Mouse (Mus musculus) gastrocnemius, adult 18-20 months (tissue): ENCODE data around the gene Mrpl34. TPM values are rescaled to one million over a fixed set of nuclear protein-coding genes. Genes with fewer than 3 reads are reported as not detected.

Experiments used
- DNase-seq: peaks from one replicate; pipeline ENCODE4 v3.0.0; 2021; ENCODE audit warnings: low spot score
- total RNA-seq, 2 experiments: library from RNA; stranded (reverse); gene quantifications; 2 replicates each; pipeline ENCODE4 v1.2.3; 2021

Gene Mrpl34
- total RNA-seq, 2 experiments from 2014 or later = 65.5 to 71.4 TPM

DNA sequence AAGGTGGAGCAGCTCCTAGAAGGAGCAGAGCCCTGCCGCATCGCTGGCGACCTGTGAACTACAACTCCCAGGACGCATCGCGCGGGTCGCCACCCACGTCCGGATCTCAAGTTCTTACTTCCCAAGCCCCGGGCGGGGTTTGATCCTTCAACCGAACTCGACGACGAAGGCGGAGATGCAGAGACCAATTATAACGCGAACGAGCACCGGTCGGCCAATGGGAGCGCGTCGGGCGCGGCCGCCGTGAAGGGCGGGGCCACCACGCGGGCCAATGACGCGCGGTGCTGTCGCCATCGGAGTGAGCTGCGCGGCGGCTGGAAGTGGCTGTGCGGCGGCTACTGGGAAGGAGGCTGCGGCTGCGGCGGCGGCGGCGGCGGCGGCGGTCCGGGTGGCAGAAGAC is 4.2 kb downstream of the Mrpl34 start, which contains the start of gene Dda1:
Gene Dda1, plus strand, starts transcription at position 284 of the 400 bp plus-strand sequence.
- peak; percentile 98 for DNase-seq

DNA sequence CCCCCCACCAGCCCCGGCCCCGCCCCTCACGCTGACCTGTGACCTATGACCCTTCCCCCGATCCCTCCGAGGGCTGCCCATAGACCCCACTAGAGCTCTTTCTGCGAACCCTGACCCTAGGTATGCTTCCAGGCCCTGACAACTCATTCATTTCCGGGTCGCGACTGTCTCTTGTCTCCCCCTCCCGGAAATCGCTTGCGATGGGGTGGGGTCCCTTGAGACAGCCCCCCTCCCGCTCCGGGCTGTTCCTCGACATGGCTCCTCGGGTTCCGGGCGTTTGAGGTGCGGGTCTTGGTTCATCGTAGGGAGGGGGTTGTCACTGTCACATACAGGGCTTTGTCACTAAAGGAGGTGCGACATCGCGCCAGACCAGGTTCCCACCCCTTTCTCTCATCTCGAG is 4.7 kb downstream of the Mrpl34 start:
- DNase-seq = peak; percentile 51

DNA sequence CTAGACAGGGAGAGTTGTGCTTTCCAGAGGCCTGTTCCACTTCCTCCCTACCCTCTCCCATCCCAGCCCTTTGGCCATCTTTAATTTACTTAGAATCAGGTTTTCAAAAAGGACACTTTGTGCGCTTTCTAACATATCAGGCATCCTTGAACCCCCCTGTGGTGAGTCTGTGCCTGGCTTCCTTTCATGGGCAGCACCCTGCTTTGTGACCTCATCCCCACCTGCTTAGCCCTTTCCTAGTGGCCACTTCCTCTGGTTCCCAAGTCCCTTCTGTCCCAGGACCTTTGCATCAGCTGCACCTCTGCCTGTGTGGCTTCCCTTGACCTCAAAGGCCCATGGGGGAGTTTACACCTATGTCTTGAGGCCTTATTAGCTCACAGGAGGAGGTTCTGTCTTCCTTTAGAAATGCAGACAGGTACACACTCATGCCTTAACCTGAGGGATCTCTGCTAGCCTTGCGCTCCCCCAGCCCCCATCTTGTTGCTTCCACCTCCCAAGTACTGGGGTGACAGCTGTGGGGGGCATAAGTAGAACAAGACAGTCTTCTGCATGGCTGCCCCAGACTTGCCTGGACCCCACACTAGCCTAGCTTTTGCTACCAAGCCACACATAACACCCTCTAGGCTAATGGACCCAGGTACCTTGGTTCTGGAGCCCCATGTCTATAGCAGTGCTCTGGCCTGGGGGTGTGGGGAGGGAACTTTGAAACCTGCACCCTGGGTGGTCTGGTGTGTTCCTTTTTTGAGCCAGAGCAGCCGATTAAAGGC is 5.6 kb downstream of the Mrpl34 start:
- no peak for DNase-seq

DNA sequence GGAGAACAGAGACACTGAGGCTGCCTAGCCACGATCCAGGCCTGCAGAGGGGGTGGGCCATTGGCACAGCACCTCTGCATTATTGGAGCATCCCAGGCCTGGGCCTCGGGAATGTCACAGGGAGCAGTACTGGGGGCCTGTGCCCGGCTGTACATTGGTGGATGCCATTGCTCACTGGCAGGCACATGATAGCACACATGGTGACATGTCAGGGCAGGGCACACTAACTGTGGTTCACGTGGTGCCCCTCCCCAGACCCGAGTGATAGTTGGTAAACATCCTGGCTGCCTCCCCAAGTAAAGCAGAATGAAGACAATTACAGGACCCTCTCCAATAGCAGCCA is 6.1 kb downstream of the Mrpl34 start:
- no peak for DNase-seq

DNA sequence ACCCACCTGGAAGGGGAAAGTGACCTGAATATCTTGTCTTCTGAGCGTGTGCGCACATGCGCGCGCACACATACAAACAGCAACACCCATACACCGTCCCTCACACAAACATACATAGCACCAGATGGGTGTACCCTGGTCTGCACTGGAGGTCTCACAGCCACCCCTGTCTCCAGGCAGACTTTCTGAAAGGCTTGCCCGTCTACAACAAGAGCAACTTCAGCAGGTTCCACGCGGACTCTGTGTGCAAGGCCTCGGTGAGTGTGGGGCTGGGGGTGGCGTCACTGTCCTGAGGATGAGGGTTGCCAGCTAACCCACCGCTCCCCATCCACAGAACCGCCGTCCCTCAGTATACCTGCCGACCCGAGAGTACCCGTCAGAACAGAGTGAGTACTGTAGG is 7.1 kb downstream of the Mrpl34 start:
- DNase-seq = no peak

DNA sequence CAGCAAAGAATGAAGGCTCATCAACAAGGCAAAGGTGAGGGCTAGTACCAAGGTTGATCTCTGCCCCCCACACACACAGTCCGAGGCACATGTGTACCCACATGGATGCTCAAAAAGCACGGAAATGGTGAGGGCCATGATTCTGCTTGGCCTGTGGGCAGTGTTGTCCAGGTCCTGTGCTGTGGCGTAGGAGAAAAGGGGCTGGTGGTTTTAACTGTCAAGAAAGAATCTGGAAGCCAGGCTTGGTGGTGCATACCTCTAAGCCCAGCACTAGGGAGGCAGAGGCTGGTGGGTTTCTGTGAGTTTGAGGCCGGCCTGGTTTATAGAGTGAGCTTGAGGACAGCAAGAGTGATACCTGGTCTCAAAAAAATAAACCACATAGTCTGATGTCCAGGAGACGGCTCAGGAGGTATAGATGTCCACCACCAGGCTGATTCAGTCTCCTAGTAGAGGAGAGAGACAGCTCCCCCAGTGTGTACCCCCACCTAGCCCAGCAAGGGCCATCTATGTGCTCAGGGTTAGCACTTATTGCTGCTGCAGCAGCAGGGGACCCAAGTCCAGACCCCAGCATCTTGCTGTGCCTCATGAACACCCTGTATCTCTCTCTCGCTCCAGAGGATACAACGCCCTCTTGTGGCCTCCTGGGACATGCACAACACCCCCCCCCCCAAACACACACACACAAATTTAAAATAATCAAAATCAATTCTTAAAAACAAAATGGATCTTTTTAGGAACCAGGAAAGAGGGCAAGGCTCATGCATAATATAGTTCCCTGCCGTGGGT is 8.0 kb downstream of the Mrpl34 start:
- no peak for DNase-seq

DNA sequence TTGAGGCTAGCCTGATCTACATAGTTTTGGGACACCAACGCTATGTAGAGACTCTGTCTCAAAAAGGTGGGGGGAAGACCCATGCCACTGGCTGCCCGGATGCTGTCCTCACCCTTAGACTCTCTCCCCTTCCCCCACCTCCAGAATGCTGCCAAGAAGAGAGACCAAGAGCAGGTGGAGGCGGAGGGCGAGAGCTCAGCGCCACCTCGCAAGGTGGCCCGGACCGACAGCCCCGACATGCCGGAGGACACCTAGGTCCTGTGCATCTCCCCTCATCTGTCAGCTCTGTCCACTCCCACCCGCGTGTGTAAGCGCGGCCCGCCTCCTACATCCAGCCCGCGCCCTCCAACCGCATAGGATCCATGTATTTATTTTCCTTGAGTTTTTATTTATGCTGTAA is 9.6 kb downstream of the Mrpl34 start:
- no peak for DNase-seq

DNA sequence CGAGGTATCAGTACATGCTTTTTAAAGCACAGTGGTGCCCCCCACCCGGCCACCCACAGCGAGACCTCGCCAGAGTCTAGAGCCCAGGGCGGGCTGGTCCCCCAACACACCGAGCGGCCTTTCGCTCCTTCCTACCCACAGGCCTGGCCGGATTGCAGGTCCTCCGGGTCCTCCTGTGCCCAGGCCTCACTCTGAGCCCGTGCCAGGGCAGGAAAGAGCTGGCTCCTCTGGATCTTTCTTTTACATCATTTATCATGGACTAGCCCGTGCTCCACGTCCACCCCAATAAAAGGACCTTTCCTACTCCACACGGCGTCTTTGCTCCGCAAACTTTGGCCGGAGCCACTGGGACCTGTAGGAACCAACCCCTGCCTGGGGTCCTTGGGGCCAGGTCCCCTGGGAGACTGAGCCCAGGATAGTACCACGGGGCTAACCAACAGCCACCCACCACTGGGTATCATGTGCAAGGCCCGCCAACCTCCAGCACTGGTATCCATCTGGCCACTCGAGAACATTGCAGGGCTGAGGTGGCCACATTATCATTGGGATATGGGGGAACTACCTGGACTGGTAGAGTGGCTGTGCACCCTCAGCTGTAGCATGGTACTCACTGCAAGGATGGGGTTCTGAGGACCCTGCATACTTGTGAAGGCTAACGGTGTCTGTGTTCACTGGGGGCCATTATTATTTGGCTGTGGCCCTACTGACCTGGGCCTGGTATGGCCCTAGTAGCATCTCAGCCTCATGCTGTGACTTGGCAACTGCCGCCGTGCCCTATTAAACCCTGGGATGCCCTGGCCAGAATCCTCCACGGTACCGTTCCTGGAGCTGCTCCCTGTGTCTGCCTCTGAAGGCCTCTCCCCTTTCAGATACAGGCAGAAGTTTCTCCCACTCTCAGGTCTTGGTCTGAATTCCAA is 10.3 kb downstream of the Mrpl34 start:
- no peak for DNase-seq

DNA sequence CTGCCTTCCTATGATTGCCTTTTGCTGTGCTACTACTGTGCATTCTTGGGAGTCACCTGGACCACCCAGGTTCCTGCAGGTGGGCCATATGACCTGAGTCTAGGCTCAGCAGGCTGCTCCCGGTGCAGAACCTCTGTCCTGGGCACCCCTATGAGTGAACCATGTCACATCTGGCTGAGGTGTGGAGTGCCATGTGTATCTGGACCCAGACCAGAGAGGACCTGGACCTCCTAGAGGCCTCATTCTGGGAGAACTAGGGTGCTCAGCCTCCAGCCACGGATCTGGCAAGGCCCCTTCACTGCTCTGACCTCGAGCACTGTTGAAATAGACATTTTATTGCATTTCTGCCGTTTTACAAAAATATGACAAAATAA is 10.9 kb downstream of the Mrpl34 start:
- no peak for DNase-seq

DNA sequence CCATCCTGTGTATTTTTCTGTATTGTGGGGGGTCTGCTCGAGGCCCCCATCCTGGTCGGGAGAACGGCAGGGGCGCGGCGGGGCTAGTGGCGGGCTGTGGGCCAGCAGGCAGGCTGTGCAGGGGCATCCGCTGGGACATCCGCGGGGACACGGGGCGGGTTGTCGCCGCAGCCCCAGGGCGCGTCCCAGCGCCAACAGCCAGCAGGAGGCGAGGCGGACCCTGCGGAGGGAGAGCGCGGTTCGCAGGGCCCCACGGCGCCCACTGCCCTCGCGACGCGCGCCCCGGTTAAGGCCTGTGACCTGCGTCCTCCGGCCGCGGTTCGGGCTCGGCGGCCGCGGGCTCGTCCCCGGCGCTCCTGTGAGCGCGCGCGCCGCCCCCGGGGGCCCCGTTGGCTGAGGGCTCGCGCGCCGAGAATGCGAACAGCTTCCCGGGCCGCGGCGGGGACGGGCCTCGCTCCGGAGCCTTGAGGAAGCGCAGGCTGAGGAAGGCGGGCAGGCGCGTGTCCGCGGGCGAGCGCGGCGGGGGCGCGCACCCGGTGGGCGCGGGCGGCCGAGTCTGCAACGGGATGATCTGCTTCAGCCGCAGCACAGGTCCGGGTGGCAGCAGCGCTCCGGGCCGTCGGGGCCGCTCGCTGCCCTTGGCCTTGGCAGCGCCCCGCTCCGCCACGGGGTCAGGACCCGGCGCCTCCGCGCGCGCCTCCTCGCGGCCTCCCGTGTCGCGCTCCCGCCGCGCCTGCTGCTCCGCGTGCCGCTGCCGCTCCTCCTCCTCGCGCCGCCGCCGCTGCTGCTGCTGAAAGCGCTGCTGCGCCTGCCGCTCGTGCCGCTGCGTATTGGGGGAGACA is 11.6 kb downstream of the Mrpl34 start:
- peak; percentile 72 for DNase-seq

DNA sequence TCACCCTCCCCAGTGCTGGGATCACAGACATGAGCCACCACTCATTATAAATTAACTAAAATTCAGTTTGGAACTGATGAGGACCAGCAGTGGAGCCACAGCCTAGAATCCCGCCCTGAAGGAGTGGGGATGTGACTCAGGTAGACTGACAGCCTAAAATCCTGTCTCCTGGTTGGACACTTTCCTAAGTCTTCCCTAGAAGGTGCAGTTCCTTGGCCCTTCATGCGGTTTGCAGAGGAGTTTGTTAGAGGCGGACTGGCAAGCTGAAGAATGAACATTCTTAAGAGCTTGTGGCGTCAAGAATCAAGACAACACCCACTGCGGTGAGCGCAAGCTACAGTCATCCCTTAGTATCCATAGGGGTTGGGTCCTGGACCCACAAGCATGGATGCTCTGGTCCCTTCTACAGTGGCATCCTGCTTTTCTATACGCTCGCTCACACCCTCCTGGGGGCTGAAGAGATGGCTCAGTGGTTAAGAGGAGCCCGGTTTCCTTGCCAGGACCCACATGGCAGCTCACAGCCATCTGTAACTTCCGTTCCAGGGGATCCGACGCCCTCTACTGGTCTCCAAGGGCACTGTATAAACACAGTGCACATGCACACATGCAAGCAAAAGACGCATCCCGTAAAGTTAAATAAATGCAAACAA is 12.6 kb downstream of the Mrpl34 start:
- no peak for DNase-seq

DNA sequence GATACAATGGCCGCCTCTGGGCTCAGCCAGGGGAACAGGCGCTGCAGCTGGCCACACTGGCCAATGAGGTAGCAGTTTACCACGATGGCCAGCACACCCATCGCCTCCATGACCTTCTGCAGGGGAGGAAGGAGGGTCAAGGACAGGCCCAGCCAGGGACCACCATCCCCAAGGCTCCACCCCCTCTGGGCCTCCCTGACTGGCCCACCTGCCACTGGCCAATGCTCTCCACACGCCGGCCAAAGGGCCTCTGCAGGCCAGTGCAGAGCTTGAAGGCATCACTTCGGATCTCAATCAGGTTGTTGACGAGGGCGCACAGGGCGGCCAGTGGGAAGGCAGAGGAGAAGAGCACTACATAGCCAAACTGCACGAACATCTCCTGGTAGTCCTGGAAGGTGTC is 14.2 kb downstream of the Mrpl34 start:
- no peak for DNase-seq

DNA sequence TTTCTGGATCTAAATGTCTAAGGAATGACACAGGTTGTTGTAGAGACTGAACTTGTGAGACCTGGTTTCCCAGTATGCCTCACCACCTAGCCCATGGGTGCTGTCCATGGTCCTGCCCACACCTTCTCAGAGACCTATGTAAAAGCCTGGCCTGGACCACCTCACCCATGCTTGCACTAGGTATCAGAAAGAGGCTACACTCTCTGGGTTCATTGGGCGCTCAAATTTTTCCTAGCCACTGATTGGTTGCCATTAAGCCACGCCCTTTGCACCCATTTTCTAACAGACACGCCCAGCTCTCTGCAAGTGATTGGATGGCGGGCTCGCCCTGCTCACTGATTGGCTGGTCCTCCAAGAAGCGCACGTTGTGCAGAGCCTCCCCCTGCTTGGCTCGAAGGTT is 19.2 kb downstream of the Mrpl34 start:
- DNase-seq = no peak

DNA sequence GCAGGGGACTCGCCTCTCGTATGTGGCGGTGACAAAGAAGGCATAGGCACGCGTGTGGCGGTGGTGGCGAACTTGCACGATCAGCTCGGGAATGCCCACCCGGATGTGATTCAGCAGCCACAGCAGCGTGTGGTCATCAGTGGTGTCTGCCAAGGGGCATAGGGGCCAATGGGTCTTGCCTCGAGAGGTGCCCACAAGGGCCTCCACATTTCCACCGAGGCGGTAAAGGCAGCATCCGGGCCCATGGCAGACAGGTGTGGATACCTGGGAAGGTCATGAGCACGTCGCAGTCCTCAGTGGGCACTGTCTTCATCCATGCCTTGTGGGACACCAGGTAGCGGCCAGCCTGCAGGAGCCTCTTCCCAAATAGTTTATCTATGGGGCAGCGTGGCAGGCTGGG is 20.0 kb downstream of the Mrpl34 start:
- no peak for DNase-seq

DNA sequence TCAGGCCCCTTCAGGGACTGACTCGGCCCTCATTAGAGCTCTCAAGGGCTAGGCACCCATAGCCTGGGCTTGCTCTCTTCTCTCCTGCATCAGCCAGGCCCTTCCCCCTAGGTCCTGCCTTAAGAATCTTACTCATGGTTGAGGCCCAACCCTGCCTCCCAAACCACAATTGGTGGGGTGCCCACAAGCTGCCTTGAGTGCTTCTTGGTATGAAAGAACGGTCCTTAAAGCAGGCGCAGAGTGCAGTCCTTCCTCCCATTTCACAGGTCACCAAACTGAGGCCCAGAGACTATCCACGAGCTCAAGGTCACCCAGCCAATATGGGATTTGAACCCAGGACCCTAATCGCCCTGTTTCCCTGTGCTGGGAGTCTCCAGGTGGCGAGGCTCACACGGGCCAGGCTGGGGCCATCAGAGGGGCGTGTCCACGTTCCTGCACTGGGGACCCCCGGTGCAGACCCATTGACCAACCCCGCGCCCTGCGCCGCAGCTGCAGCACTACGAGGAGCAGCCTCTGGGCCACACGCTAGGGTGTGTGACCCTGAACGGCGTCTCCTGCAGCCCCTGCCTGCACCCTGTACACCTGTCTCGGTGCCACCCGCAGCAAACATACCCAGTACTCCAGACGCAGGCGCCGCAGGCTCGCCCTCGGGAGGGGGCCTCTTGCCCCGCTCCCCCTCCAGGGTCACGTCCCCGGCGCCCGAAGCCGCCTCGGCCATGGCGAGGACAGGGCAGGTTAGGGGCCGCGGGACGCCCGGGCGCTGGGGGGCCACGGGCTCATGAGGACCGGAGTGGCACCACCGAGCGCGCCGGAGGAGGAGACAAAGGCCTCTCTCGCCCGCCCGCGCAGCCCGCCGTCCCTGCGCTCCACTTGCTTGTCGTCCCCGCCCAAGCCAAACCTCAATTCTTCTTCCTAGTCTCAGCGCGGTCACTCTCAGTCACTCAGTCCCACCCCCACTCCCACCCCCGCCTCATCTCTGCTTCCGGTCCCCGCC is 20.7 kb downstream of the Mrpl34 start, which contains the start of gene Ano8:
Gene Ano8, minus strand, starts transcription at position 822 of the 994 bp plus-strand sequence.
- peak; percentile 88 for DNase-seq

DNA sequence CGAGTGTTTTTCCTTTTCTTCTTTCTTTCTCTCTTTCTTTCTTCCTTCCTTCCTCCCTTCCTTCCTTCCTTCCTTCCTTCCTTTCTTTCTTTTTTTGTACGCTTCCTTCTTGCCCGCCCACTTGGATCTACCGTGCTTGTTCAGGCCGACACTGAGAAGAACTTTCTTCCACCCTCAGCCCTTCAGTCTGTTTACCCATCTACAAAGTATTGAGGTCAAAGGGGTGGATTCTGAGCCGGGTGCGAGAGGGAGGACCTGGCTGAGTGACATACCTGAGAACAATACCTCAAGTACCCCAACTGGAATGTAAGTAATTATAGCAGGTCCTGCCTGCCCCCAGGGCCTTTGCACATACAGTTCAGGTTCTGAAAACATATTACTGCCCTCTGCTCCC is 21.4 kb downstream of the Mrpl34 start:
- no peak for DNase-seq

DNA sequence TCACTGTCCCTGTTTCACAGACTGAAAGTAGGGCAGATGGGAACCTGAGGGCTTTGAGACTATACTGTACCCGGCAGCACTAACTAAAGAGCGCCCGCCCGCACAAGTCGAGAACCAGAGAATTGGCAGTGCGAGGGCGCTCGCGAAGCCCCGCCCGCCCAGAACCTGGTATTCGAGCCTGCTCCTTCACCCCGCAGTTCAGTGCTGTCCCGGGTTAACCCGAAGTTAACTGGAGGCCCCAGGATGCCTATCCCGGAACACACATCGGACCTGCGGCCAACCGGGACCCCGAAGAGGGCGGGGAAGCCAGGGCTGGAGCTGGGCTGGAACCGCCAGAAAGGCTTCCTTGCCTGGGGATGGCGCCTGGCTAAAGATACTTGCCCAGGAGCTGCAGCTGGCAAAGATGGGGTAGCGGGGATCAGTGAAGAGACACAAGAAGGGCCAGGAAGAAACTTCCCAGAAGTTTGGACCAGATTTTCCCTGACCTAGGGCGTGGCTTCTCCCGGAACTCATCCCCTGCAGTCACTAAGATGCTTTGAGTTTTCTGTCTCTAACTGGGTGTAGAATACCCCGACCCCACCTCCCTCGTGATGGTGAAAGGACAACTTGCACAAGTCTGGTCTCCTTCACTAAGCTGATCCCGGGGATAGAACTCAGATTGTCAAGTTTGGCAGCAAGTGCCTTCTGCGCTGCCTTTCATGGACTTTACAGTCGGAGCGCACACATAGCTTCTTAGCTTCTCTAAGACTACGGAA is 23.1 kb downstream of the Mrpl34 start, which contains the start of gene Gtpbp3:
Gene Gtpbp3, plus strand, starts transcription at position 413 of the 755 bp plus-strand sequence.
- DNase-seq = peak; percentile 87

DNA sequence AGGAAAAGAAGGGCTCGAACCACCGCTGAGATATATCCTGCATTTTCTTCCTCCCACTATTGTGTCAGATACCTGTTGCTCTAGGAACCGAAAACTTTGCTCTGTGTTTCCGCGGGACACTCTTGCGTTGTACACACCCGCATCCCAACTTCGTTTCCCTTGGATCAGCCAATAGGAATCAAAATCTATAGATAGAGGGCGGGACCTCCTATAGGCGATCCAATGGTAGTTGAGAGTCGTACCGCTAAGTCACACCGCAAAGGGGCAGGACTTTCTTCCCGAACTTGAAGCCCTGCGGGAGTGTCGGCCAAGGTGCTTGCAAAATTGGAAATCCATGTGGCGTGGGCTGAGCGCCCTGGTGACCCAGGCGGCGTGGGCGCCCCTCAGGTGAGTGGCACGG is 23.7 kb downstream of the Mrpl34 start:
- peak; percentile 95 for DNase-seq
